Mouse (Mus musculus) stomach, embryonic 16.5 days (tissue): ENCODE data around the gene Kyat3. TPM values are rescaled to one million over a fixed set of nuclear protein-coding genes. Genes with fewer than 3 reads are reported as not detected.

ENCODE experiments used
- ATAC-seq: fragments of 200-750 bp; cut with Nextera tagmentation; 2 replicates; pipeline ENCODE4 v1.8.0; 2017; ENCODE audit warnings: moderate number of reproducible peaks, moderate TSS enrichment; ENCODE audit not compliant: insufficient read depth, low FRiP score
- H3K27ac ChIP-seq: fragments of 300-500 bp; sonication (generic); 2 replicates; pipeline ENCODE4 v1.5.1; 2014; ENCODE audit warnings: low read length
- H3K27me3 ChIP-seq: fragments of 300-500 bp; sonication (generic); 2 replicates; pipeline ENCODE4 v1.6.1; 2014; ENCODE audit warnings: low read length, control low read depth, mixed read lengths; ENCODE audit not compliant: control insufficient read depth, insufficient read depth
- H3K36me3 ChIP-seq: fragments of 300-500 bp; sonication (generic); 2 replicates; pipeline ENCODE4 v1.6.1; 2014; ENCODE audit warnings: low read length; ENCODE audit not compliant: control insufficient read depth, insufficient read depth
- H3K4me1 ChIP-seq: fragments of 300-500 bp; sonication (generic); 2 replicates; pipeline ENCODE4 v1.6.1; 2014; ENCODE audit warnings: low read length, control low read depth, mixed read lengths; ENCODE audit not compliant: control insufficient read depth, insufficient read depth
- H3K4me2 ChIP-seq: fragments of 300-500 bp; sonication (generic); 2 replicates; pipeline ENCODE4 v1.6.1; 2014; ENCODE audit warnings: low read depth, low read length, mixed read lengths
- H3K4me3 ChIP-seq: fragments of 300-500 bp; sonication (generic); replicated peaks from 2 replicates; pipeline ENCODE4 v1.5.1; 2014; ENCODE audit warnings: mild to moderate bottlenecking, low read length
- H3K9ac ChIP-seq: fragments of 300-500 bp; sonication (generic); 2 replicates; pipeline ENCODE4 v1.6.1; 2014; ENCODE audit warnings: low read length
- H3K9me3 ChIP-seq: fragments of 300-500 bp; sonication (generic); replicated peaks from 2 replicates; pipeline ENCODE4 v1.6.1; 2016; ENCODE audit warnings: low read length, control low read depth; ENCODE audit not compliant: control insufficient read depth
- WGBS: fragments of 180-500 bp; shearing (Covaris S2); extraction: QIAGEN DNeasy Blood & Tissue Kit; methylation state at CpG from one replicate; pipeline ENCODE4 v1.1.7; 2014; 5-methylcytosine and 5-hydroxymethylcytosine counted together
- polyA plus RNA-seq: library from polyadenylated mRNA; unstranded; fragments of >200 nt; fragmentation: Nextera tagmentation; extraction: Ambion mirVana; gene quantifications from 2 replicates; pipeline ENCODE4 v1.2.1, GENCODE M21; 2015

Kyat3 gene
- polyA plus RNA-seq, 1 experiment from 2014 or later = 17.4 TPM

GRCm38 (mm10) chr3:142764995-142765777 is 64.3 kb downstream of the Kyat3 start, which contains the start of gene Gtf2b:
Gene Gtf2b (plus strand): TSS chr3:142765045.
- Histone ChIP-seq H3K4me1 (peaks cover 3% of the 10 kb centered on the region; the same call in 1 of the 2 replicates), H3K27ac (peak within 1 kb of the TSS; percentile 88), H3K4me2 (peak within 1 kb of the TSS; percentile 80), H3K9me3 (no peaks in the 10 kb centered on the region), H3K27me3 (no peaks in the 10 kb centered on the region), H3K36me3 (no peaks in the 10 kb centered on the region), H3K4me3 (peak within 1 kb of the TSS; percentile 73), H3K9ac (peak within 1 kb of the TSS; percentile 98)
- peak; percentile 100 for ATAC-seq
- under 1% methylated on average over 64 of the region's 64 CpGs for WGBS

GRCm38 (mm10) chr3:142765778-142766165 is 64.9 kb downstream of the Kyat3 start:
- Histone ChIP-seq H3K36me3 (no peaks in the 10 kb centered on the region), H3K27ac (no peak overlapping the region), H3K27me3 (no peaks in the 10 kb centered on the region), H3K9ac (peak overlapping the region; percentile 98), H3K4me3 (peak overlapping the region; percentile 73), H3K4me2 (peak overlapping the region; percentile 80), H3K9me3 (no peaks in the 10 kb centered on the region), H3K4me1 (peaks cover 3% of the 10 kb centered on the region; the same call in 1 of the 2 replicates)
- ATAC-seq = no peak
- 7% methylated on average over 10 of the region's 10 CpGs for WGBS

DNA sequence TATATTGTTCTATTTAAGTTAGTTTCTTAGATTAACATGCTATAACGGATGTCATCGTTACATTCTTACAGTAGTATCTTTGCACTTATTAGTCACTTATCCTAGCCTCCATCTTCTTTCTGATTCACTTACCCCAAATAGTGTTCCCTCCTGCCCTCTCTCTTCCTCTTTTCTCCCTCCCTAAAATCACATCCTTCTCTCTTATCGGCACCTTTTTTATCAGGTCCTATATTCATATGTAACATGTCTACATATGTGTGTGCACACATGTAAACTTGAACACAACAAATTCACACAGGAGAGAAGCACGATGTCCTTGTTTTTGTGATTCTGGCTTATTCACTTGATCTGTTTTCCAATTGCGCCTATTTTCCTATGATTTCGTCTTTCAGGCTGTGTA is 67.6 kb downstream of the Kyat3 start:
- H3K27me3 ChIP-seq = no peaks in the 10 kb centered on the region
- no peak overlapping the region for H3K27ac ChIP-seq
- peaks cover 3% of the 10 kb centered on the region; the same call in 1 of the 2 replicates for H3K4me1 ChIP-seq
- no peak overlapping the region for H3K4me2 ChIP-seq
- no peak overlapping the region for H3K9ac ChIP-seq
- no peaks in the 10 kb centered on the region for H3K9me3 ChIP-seq
- WGBS = 96% methylated on average over 6 of the region's 6 CpGs
- no peak for ATAC-seq
- H3K36me3 ChIP-seq = peaks cover 10% of the 10 kb centered on the region
- no peak overlapping the region for H3K4me3 ChIP-seq

DNA sequence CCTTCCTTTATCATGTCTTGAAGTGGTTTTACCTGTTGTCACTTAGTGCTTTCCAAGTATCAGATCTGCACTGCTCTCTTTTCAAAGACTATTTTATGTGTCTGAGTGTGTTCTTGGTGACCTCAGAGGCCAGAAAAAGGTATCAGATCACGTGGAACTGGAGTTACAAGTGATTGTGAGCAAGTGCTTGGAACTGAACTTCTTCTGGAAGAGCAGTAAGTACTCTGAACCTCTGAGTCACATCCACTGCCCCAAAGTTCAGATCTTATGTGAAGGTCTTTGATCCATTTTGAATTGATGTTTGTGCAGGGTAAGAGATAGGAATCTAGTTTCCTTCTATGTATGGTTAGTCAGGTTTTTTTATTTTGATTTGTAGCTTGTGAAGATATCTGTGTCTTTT is 69.7 kb downstream of the Kyat3 start:
- no peak for ATAC-seq
- no peak overlapping the region for H3K4me2 ChIP-seq
- 35% methylated on average over 1 of the region's 1 CpGs for WGBS
- no peak overlapping the region for H3K4me3 ChIP-seq
- H3K36me3 ChIP-seq = peaks cover 10% of the 10 kb centered on the region
- no peaks in the 10 kb centered on the region for H3K9me3 ChIP-seq
- H3K27ac ChIP-seq = no peak overlapping the region
- no peak overlapping the region for H3K9ac ChIP-seq
- H3K27me3 ChIP-seq = no peaks in the 10 kb centered on the region
- H3K4me1 ChIP-seq = peaks cover 3% of the 10 kb centered on the region; the same call in 1 of the 2 replicates

DNA sequence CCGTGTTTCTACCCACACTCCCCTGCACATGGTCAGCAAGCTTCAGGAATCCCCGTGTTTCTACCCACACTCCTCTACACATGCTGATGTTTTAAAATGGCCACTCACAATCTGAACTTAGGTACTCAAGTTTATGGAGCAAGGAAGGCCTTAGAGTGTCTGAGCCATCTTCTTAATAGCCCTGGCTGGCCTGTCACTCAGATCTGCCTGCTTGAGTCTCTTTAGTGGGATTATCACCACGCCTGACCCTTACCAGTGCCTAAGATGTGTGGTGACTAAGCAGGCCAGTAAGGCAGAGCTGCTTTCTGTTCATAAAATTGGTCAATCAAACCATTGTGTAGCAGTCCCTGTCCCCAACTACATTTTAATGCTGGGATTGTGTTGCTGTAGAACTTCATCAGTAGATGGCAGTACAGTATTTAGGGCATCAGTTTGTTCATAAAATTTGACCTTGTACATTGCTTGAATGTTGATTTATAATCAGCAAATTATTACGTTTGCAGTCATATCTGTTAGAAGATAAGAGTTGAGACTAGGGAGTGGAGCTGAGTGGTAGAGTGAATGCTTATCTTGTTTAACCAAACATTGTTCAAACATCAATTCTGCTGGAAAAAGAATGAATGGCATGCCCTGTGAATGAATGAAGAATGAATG is 72.8 kb downstream of the Kyat3 start:
- ATAC-seq = peak; percentile 77; the same call in 1 of the 2 replicates
- no peak overlapping the region for H3K4me3 ChIP-seq
- H3K4me1 ChIP-seq = no peaks in the 10 kb centered on the region
- no peak overlapping the region for H3K4me2 ChIP-seq
- H3K27me3 ChIP-seq = no peaks in the 10 kb centered on the region
- no peak overlapping the region for H3K27ac ChIP-seq
- H3K36me3 ChIP-seq = peaks cover 10% of the 10 kb centered on the region
- WGBS = 58% methylated on average over 4 of the region's 4 CpGs
- no peak overlapping the region for H3K9ac ChIP-seq
- H3K9me3 ChIP-seq = no peaks in the 10 kb centered on the region

GRCm38 (mm10) chr3:142777227-142777626 is 76.4 kb downstream of the Kyat3 start:
- ATAC-seq = no peak
- H3K27ac ChIP-seq = no peak overlapping the region
- no peaks in the 10 kb centered on the region for H3K9me3 ChIP-seq
- WGBS = 77% methylated on average over 3 of the region's 3 CpGs
- peaks cover 20% of the 10 kb centered on the region for H3K36me3 ChIP-seq
- H3K4me1 ChIP-seq = no peaks in the 10 kb centered on the region
- H3K27me3 ChIP-seq = no peaks in the 10 kb centered on the region
- no peak overlapping the region for H3K4me2 ChIP-seq
- no peak overlapping the region for H3K9ac ChIP-seq
- H3K4me3 ChIP-seq = no peak overlapping the region

GRCm38 (mm10) chr3:142786423-142787072 is 85.7 kb downstream of the Kyat3 start:
- WGBS = 74% methylated on average over 2 of the region's 2 CpGs
- H3K9ac ChIP-seq = no peak overlapping the region
- H3K27me3 ChIP-seq = no peaks in the 10 kb centered on the region
- no peaks in the 10 kb centered on the region for H3K4me1 ChIP-seq
- H3K4me3 ChIP-seq = no peak overlapping the region
- H3K4me2 ChIP-seq = no peak overlapping the region
- no peak for ATAC-seq
- no peak overlapping the region for H3K27ac ChIP-seq
- H3K36me3 ChIP-seq = peaks cover 9% of the 10 kb centered on the region
- no peaks in the 10 kb centered on the region for H3K9me3 ChIP-seq

DNA sequence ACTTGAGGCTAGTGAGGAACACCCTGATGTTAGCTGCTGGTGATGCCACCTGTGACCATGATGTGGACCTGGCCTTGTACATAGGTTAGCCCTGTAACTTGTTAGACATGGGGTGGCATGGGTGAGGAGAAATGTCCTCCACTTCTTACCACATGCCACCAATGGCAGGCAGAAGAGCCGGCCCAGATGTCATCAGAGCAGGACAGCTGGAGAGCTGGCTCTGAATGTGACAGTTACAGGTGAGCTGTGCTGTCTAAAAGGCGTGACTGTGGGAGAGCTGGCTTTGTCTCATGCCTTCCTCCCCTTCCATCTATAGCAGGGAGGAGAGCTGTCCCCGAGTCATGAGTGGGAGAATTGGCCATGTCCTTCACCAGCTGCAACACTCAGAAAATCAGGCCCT is 94.7 kb downstream of the Kyat3 start:
- Histone ChIP-seq H3K27me3 (no peaks in the 10 kb centered on the region), H3K9ac (no peak overlapping the region), H3K4me3 (no peak overlapping the region), H3K27ac (no peak overlapping the region), H3K4me2 (no peak overlapping the region), H3K4me1 (no peaks in the 10 kb centered on the region), H3K36me3 (peaks cover 33% of the 10 kb centered on the region), H3K9me3 (no peaks in the 10 kb centered on the region)
- ATAC-seq = no peak
- WGBS = 90% methylated on average over 3 of the region's 3 CpGs
